Mouse (Mus musculus): ENCODE measurements around the gene Gbgt1. TPM values are rescaled to one million over a fixed set of nuclear protein-coding genes. Genes with fewer than 3 reads are reported as not detected.

The Gbgt1 gene
- polyA plus RNA-seq, 1 experiment from 2014 or later, result 0.50 TPM

- H3K4me1 ChIP-seq (replicated peaks), result peaks cover 12% of the 10 kb centered on the region
- ATAC-seq (ENCODE audit: insufficient read depth), result peak; percentile 81
These were observed 36.5 kb downstream of the Gbgt1 start for GRCm38 (mm10) chr2:28532938-28533771.

GRCm38 (mm10) chr2:28533901-28534435 lies 37.3 kb downstream of the Gbgt1 start:
- Histone ChIP-seq H3K9ac (no peak overlapping the region), H3K4me1 (replicated peaks) (peaks cover 12% of the 10 kb centered on the region), H3K27me3 (peaks cover 18% of the 10 kb centered on the region), H3K36me3 (replicated peaks) (no peaks in the 10 kb centered on the region), H3K9me3 (replicated peaks) (no peaks in the 10 kb centered on the region), H3K27ac (replicated peaks) (no peak overlapping the region), H3K4me3 (replicated peaks) (peak overlapping the region; percentile 60), H3K4me2 (peak overlapping the region; percentile 73)
- ATAC-seq (ENCODE audit: insufficient read depth), result no peak
- 61% methylated on average over 7 of the region's 7 CpGs for WGBS (ENCODE audit: insufficient replicate concordance)

More at GRCm38 (mm10) chr2:28532938-28533771, 36.5 kb downstream of the Gbgt1 start:
- Histone ChIP-seq H3K36me3 (replicated peaks) (no peaks in the 10 kb centered on the region), H3K4me3 (replicated peaks) (peak overlapping the region; percentile 60), H3K27me3 (peaks cover 18% of the 10 kb centered on the region), H3K27ac (replicated peaks) (no peak overlapping the region), H3K9ac (peak overlapping the region; percentile 46; the same call in 1 of the 2 replicates), H3K9me3 (replicated peaks) (no peaks in the 10 kb centered on the region), H3K4me2 (peak overlapping the region; percentile 73)
- 2% methylated on average over 49 of the region's 49 CpGs for WGBS (ENCODE audit: insufficient replicate concordance)

GRCm38 (mm10) chr2:28534436-28535262 lies 38.0 kb downstream of the Gbgt1 start:
- Histone ChIP-seq H3K27me3 (peaks cover 18% of the 10 kb centered on the region), H3K4me1 (replicated peaks) (peaks cover 17% of the 10 kb centered on the region), H3K4me3 (replicated peaks) (no peak overlapping the region), H3K9ac (no peak overlapping the region), H3K4me2 (peak overlapping the region; percentile 73), H3K27ac (replicated peaks) (no peak overlapping the region), H3K9me3 (replicated peaks) (no peaks in the 10 kb centered on the region), H3K36me3 (replicated peaks) (no peaks in the 10 kb centered on the region)
- no peak for ATAC-seq (ENCODE audit: insufficient read depth)
- 48% methylated on average over 11 of the region's 11 CpGs for WGBS (ENCODE audit: insufficient replicate concordance)

GRCm38 (mm10) chr2:28535263-28535540 lies 38.5 kb downstream of the Gbgt1 start:
- Histone ChIP-seq H3K9ac (no peak overlapping the region), H3K4me3 (replicated peaks) (no peak overlapping the region)

GRCm38 (mm10) chr2:28535650-28536049 lies 39.0 kb downstream of the Gbgt1 start:
- Histone ChIP-seq H3K9me3 (replicated peaks) (no peaks in the 10 kb centered on the region), H3K4me3 (replicated peaks) (no peak overlapping the region), H3K4me1 (replicated peaks) (peaks cover 25% of the 10 kb centered on the region), H3K4me2 (no peak overlapping the region), H3K27ac (replicated peaks) (0 out of 2 replicates have a peak overlapping the region, but pooled peaks have one; percentile 14), H3K36me3 (replicated peaks) (no peaks in the 10 kb centered on the region), H3K9ac (no peak overlapping the region), H3K27me3 (peaks cover 18% of the 10 kb centered on the region)
- no peak for ATAC-seq (ENCODE audit: insufficient read depth)
- 58% methylated on average over 7 of the region's 7 CpGs for WGBS (ENCODE audit: insufficient replicate concordance)

More at GRCm38 (mm10) chr2:28535263-28535540, 38.5 kb downstream of the Gbgt1 start:
- no peak for ATAC-seq (ENCODE audit: insufficient read depth)
- Histone ChIP-seq H3K9me3 (replicated peaks) (no peaks in the 10 kb centered on the region), H3K4me2 (no peak overlapping the region), H3K36me3 (replicated peaks) (no peaks in the 10 kb centered on the region), H3K27me3 (peaks cover 18% of the 10 kb centered on the region), H3K4me1 (replicated peaks) (peaks cover 21% of the 10 kb centered on the region), H3K27ac (replicated peaks) (0 out of 2 replicates have a peak overlapping the region, but pooled peaks have one; percentile 14)
- WGBS (ENCODE audit: insufficient replicate concordance), result 67% methylated on average over 4 of the region's 4 CpGs

GRCm38 (mm10) chr2:28536166-28536565 lies 39.5 kb downstream of the Gbgt1 start:
- ATAC-seq (ENCODE audit: insufficient read depth), result no peak

GRCm38 (mm10) chr2:28536766-28537633 lies 40.3 kb downstream of the Gbgt1 start:
- no peak overlapping the region for H3K4me3 ChIP-seq (replicated peaks)
- peaks cover 18% of the 10 kb centered on the region for H3K27me3 ChIP-seq
- no peak overlapping the region for H3K27ac ChIP-seq (replicated peaks)
- H3K9me3 ChIP-seq (replicated peaks), result no peaks in the 10 kb centered on the region
- no peak overlapping the region for H3K9ac ChIP-seq
- no peaks in the 10 kb centered on the region for H3K36me3 ChIP-seq (replicated peaks)
- H3K4me2 ChIP-seq, result no peak overlapping the region
- WGBS (ENCODE audit: insufficient replicate concordance), result 54% methylated on average over 11 of the region's 11 CpGs
- no peak for ATAC-seq (ENCODE audit: insufficient read depth)
- peaks cover 29% of the 10 kb centered on the region for H3K4me1 ChIP-seq (replicated peaks)

More at GRCm38 (mm10) chr2:28536166-28536565, 39.5 kb downstream of the Gbgt1 start:
- 39% methylated on average over 4 of the region's 4 CpGs for WGBS (ENCODE audit: insufficient replicate concordance)
- H3K36me3 ChIP-seq (replicated peaks), result no peaks in the 10 kb centered on the region
- H3K27me3 ChIP-seq, result peaks cover 18% of the 10 kb centered on the region
- no peak overlapping the region for H3K27ac ChIP-seq (replicated peaks)
- peaks cover 29% of the 10 kb centered on the region for H3K4me1 ChIP-seq (replicated peaks)
- H3K9me3 ChIP-seq (replicated peaks), result no peaks in the 10 kb centered on the region
- H3K4me3 ChIP-seq (replicated peaks), result no peak overlapping the region
- H3K9ac ChIP-seq, result no peak overlapping the region
- no peak overlapping the region for H3K4me2 ChIP-seq

GRCm38 (mm10) chr2:28537634-28537920 lies 40.9 kb downstream of the Gbgt1 start:
- 45% methylated on average over 4 of the region's 4 CpGs for whole genome bisulfite sequencing (ENCODE audit: insufficient replicate concordance)
- Histone ChIP-seq H3K36me3 (replicated peaks) (no peaks in the 10 kb centered on the region), H3K4me2 (no peak overlapping the region), H3K9me3 (replicated peaks) (no peaks in the 10 kb centered on the region), H3K4me1 (replicated peaks) (peaks cover 29% of the 10 kb centered on the region), H3K27ac (replicated peaks) (no peak overlapping the region), H3K4me3 (replicated peaks) (no peak overlapping the region), H3K9ac (no peak overlapping the region), H3K27me3 (peaks cover 18% of the 10 kb centered on the region)
- no peak for ATAC-seq (ENCODE audit: insufficient read depth)

GRCm38 (mm10) chr2:28537995-28538816 lies 41.5 kb downstream of the Gbgt1 start:
- WGBS (ENCODE audit: insufficient replicate concordance), result 61% methylated on average over 8 of the region's 8 CpGs
- H3K4me3 ChIP-seq (replicated peaks), result no peak overlapping the region
- H3K36me3 ChIP-seq (replicated peaks), result no peaks in the 10 kb centered on the region

GRCm38 (mm10) chr2:28538817-28539128 lies 42.1 kb downstream of the Gbgt1 start:
- Histone ChIP-seq H3K4me2 (no peak overlapping the region), H3K9me3 (replicated peaks) (no peaks in the 10 kb centered on the region), H3K27ac (replicated peaks) (no peak overlapping the region), H3K27me3 (peaks cover 11% of the 10 kb centered on the region), H3K4me3 (replicated peaks) (no peak overlapping the region), H3K9ac (no peak overlapping the region), H3K36me3 (replicated peaks) (no peaks in the 10 kb centered on the region), H3K4me1 (replicated peaks) (peaks cover 20% of the 10 kb centered on the region)
- no peak for ATAC-seq (ENCODE audit: insufficient read depth)
- WGBS (ENCODE audit: insufficient replicate concordance), result 33% methylated on average over 1 of the region's 1 CpGs

More at GRCm38 (mm10) chr2:28537995-28538816, 41.5 kb downstream of the Gbgt1 start:
- H3K9ac ChIP-seq, result no peak overlapping the region
- H3K4me2 ChIP-seq, result no peak overlapping the region
- peaks cover 25% of the 10 kb centered on the region for H3K4me1 ChIP-seq (replicated peaks)
- H3K27me3 ChIP-seq, result peaks cover 17% of the 10 kb centered on the region
- no peaks in the 10 kb centered on the region for H3K9me3 ChIP-seq (replicated peaks)
- no peak overlapping the region for H3K27ac ChIP-seq (replicated peaks)
- no peak for ATAC-seq (ENCODE audit: insufficient read depth)

All from liver, embryonic 15.5 days (tissue).